Mouse (Mus musculus): ENCODE results near the gene Derl3.
"Not testable (repeated sequence)": the region's sequence is repeated elsewhere in the genome, so short reads cannot be mapped to it uniquely, and the experiment has no call there.

Derl3 gene

DNA sequence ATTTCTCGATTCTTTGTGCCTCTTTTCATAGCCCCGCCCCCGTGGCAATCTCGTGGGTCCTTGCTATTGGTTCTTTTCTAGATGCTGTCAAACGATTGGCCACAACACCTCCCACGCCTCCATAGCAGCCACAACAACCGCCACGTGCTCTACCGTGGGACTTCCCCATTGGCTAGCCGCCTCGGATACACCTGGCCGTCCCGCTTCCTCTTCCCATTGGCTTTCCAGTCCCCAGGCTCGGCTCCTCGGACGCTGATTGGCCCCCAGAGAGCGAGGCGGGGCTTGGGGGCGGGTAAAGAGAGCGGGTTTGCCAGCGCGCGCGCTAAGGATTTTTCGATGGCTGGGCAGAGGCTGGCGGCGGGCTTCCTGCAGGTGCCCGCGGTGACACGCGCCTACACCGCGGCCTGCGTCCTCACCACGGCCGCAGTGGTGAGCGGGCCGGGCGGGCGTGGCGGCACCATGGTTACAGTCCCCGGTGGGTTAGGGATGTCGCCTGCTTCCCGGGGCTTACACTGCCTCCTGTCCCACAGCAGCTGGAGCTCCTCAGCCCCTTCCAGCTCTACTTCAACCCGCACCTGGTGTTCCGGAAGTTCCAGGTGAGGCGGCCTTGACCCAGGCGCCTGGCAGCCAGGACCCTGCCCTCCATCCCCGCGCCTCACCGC lies at the start of gene Derl3:
Gene Derl3, plus strand, starts transcription at position 325 of the 662 bp plus-strand sequence.
- DNase-seq (ENCODE audit: extremely low spot score, low read depth, low spot score): peak; percentile 94

DNA sequence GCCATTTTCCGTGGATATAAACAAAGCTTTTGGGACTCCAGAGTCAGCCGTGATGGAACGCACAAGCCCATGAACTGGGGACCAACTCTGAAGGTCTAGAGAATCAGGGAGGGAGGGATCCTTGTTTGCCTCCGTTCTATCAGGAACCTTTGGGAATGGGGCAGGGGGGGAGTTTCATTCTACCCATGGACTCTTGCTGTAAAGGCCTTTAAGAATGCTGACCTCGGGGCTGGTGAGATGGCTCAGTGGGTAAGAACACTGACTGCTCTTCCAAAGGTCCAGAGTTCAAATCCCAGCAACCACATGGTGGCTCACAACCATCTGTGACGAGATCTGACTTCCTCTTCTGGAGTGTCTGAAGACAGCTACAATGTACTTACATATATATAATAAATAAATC lies 49.3 kb upstream of the Derl3 start:
- DNase-seq (ENCODE audit: extremely low spot score, low read depth, low spot score): not testable (repeated sequence)

DNA sequence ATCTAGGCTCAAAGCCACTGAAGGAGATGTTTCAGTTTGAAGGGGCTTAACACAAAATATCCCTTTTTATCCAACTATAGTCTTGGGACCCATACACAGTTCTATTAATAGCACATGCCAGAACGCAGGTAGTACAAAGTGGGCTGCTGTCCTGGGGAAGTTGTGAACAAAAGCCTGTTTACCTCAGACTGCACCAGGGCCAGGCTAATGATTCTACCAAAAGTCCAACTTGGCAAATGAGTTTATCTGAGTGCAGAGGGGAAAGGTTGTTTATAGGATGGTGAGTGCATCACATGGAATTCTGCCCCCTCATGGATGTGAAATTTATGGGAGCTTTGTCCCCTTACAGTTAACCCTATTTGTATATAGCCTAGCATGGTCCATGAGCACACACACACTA lies 48.4 kb upstream of the Derl3 start:
- DNase-seq (ENCODE audit: extremely low spot score, low read depth, low spot score): no peak

DNA sequence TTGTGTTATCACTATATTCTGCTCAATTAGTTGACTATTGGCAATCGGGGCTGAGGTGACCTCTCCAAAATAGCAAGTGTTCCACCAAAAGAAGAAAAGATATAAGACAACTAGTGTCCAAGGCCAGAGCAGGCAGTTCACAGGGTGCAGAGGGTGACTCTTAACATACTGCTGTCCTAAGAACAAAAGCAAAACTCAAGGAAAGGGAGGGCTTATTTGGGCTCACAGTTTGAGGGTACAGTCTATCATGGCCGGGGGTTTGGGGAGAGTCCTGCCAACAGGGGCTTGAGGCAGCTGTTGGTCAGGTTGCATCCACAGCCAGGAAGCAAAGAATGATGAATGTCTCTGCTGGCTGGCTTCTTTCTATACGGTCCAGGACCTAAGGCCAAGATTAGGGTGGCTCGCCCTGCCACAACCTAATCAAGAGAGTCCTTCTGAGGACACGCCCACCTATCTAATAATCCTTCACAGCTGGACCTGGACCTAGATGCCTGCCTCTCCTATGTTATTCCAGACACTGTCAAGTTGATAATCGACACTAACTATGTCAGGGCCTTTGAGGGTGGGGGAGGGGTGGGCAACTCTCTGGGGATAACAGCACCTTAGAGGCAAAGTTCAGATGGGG lies 47.8 kb upstream of the Derl3 start:
- DNase-seq (ENCODE audit: extremely low spot score, low read depth, low spot score): no peak

DNA sequence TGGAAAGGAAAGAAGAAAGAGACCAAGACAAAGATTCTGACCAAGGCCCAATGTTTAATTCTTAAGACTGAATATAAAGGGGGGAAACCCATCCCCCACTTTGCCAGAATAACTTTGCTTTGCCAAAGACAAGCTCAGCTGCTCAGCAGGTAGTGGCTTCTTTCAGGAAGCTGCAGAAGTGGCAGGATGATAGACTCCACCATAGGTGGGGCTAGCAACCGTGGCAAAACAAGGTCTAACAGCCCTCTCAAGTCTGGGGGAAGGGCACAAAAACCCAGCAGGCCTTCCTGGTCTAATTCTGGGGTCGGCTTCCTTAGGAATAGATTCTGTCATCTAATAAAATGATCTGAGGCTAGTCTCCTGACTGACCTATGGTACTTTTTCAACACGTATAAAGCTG lies 44.8 kb upstream of the Derl3 start:
- DNase-seq (ENCODE audit: extremely low spot score, low read depth, low spot score): no peak

DNA sequence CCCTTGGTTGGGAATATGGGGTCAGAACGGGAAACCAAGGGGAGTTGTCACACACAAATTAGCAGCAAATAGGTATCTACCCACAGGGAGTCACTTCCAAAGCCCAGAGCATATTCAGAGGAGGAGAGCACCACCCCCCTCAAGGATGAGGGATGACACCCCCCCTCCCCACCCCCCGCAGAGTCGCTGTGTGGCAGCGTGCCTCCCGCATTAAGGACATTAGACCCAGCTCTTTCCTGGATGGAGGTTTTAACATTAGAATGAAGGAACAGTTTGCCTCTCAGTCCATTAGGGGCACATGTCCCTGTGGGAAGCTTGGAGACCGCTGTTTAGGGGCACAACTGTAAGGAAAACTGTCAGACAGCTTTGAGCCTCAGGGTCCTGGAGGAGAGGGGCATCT lies 42.1 kb upstream of the Derl3 start:
- DNase-seq (ENCODE audit: extremely low spot score, low read depth, low spot score): no peak

DNA sequence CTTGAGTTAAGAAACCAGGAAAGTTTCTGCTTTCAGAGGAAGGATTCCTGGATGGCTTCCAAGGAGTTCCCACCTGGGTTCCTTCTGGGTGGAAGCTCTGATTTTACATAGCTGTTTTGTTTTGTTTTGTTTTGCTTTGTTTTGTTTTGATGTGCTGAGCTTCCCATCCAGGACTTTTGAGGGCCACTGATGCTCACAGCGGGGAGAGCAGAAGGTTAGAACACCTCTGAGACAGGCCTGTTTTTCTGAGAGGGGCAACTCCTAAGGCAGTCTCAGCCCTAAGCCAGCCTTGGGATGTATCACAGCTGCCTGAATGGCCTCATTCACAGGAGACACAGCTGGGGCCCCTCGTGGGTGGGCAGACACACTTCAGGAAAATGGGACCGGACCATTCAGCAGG lies 41.5 kb upstream of the Derl3 start:
- no peak for DNase-seq (ENCODE audit: extremely low spot score, low read depth, low spot score)

DNA sequence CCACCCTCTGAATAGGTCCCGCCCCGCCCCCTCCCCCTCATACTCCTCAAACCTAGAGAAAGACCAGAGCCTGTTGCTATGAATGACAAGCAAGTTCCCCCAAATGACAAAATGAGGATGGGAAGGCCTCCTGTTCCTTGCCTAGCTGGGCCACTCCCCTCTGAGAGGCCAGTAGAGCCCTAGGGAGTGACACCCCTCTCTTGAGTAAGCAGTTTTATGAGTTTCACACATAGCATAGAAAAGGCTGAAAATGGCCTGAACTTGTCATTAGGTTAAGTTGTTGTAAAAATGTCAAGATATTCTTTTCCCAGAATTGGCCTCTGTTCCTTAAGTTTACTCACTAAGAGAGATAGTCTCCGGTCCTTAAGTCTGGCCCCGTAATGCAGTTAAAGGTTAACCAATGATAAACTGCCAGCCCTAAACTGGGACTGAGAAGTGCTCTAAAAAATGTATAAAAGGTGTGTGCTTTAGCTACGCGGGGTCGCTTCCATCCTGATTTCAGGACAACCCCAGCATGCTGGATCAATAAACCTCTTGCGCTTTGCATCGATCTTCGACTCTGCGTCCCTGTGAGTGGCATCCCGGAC lies 40.6 kb upstream of the Derl3 start:
- DNase-seq (ENCODE audit: extremely low spot score, low read depth, low spot score): no peak

DNA sequence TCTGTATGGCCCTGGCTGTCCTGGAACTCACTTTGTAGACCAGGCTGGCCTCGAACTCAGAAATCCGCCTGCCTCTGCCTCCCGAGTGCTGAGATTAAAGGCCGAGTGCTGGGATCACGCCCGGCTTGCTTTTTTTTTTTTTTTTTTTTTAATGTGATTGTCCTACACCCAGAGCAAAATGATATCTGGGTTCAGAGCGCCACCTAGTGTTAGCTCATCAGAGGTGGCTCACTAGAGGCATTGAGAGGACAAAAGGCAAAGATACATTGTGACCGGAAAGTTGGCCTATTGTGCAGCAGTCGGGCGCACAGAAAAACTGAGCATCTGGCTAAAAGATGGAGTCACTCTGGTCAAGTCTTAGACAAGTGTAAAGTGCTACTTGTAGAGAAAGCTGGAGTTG lies 39.8 kb upstream of the Derl3 start:
- no peak for DNase-seq (ENCODE audit: extremely low spot score, low read depth, low spot score)

DNA sequence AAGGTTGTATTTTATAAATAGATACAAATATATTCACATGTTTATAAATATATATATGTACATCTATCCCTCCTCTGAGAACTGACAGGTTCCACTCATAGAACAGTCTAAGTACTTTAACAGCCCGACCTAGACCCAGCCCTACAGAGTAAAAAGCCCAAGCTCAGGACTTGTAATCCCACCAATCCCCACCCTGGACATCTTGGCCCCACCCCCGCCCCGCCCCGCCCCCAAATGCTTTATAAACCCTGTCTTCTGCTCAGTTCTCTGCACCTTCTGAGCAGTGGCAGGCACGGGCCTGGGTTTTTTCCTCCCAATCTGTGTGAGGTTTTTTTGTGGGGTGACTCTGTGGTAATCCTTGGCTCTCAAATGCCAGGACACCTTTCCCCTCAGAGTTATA lies 39.1 kb upstream of the Derl3 start:
- DNase-seq (ENCODE audit: extremely low spot score, low read depth, low spot score): no peak

DNA sequence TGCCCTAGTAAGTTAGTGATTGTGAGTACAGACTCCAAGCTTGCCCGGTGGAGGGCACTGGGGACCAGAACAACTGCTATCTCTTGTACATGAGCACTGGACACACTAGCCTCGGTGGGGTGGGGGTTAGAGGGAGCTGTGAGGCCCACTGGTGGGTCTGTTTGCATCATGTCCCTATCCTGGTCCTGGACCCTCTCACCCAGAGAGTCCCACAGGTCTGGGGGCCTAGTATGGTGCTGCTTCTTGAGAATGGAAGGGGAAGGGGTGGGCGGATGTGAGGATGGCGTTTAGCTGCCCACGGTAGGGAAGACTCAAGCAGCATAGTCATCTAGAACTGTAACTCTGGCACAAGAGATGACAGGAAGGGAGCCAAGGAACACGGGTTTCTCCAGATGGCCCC lies 38.4 kb upstream of the Derl3 start:
- DNase-seq (ENCODE audit: extremely low spot score, low read depth, low spot score): no peak

DNA sequence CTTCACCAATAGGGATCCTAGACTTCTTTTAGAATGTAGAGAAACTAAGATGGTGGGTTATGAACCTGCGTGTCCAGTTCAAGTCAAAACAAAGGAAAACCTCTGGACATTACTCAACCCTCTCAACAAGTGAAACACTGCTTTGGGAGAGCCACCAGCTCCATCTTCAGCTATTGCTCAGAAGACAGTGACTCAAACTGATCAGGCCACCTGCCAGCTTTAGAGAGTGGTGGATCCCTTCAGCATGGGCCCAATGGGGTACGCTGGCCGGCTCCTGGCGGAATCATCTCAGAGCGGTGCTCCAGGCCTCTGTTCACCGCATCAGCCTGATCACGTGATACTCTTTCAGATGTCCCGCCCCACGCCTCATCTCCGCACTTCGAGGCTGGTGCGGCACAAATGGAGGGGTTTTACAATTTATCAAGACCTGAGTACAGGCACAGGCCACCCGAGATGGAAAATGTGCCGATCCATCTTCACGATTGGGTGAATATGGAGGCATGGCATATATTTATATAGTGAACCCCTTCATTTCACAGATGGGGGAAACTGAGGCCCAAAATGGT lies 37.7 kb upstream of the Derl3 start:
- no peak for DNase-seq (ENCODE audit: extremely low spot score, low read depth, low spot score)

DNA sequence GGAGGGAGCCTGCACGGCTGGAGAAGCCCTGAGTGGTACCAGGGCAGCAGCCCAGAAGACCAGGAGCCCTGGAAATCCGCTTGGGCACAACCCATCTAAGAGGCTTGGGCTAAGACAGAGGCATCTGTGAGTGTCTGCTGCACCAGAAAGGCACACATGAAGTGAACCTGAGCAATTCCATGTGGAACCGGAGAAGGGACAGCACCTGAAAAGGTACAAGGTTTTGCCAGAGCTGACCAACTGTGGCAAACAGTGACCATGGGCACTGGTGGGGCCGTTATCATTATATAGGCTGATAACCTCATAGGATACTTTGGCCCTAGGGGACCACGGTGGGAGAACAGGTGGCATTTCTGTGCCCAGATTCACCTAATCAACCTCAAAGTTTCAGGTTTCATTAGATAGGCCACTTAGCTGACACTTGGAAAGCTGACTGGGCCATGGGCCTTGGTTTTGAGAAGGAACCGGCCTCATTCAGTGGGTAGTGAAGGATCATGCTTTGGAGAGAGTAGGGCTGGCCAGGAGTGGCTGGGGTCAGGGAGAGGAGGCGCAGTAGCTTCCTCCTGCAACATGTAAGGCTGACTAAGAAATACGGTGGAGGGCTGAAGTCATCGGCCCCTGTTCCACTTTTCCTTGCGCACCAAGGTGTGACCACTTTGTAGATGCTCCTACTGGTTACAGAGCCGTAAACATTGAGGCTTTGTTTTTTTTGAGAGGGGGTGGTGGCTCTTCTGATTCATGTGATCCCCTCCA lies 36.9 kb upstream of the Derl3 start:
- no peak for DNase-seq (ENCODE audit: extremely low spot score, low read depth, low spot score)

DNA sequence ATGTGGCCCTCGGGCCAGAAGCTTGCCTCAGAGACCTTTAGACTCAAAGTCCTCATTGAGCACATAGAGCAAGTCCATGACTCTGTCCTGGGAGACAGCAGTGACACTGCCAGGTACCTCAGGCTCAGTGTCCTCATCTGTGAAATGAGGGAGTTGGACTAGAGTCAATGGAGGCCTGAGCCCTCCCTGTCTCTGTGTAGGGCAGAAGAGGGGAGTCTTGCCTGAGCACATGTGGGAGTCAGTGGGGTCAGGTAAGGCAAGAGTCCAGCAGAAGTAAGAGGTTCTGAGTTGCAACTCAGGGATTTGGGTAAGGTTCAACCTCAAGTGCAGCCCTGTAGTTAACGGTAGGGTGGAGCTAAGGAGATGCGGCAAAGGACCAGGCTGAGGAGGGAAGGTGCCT lies 36.2 kb upstream of the Derl3 start:
- DNase-seq (ENCODE audit: extremely low spot score, low read depth, low spot score): no peak

DNA sequence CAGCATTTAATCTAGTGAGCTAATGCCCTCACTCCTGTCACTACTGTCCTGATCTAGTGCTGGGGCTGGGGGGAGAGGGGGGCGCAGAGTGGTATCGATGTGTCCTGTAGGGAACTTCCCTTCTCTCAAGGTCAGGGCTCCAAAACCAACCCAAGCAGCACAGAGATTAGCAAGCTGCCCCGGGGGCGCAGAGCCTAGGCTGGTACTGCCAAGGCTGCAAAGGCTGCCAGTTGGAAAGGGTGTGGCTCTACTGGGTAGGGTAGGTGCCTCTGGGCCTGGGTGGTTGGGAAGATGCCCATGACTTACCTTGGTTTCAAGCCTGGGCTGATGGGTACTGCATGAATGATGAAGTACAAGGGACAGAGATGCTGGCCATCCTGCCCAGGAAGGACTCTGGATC lies 35.6 kb upstream of the Derl3 start:
- no peak for DNase-seq (ENCODE audit: extremely low spot score, low read depth, low spot score)

DNA sequence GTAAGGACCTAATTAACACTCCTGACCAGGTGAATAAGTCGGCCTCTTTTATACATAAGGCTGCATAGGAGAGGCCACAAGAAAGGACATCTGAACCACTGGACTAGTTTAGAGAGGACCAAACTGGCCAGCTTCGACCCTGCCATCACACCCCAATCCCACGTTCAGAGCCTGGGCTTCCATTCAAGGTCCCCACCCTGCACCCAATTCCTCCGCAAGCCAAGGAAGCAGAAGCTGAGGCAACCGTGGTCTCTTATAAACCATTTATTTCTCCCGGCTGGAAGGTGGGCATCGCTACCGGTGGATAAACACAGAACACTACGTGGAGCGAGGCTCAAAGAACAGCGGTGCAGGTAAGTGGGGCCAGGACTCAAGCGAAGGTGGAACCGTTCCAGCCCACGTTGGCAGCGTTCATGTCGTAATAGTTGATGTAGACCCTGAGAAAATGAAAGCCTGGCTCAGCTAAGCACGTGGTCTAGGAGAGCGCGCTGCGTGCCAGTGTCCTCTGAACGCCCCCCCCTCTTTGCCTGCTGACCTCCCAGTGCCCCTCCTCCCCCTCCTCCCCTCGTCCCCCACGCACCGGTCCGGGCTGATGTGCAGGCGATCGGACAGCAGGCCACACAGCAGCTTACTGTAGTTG lies 34.0 kb upstream of the Derl3 start:
- no peak for DNase-seq (ENCODE audit: extremely low spot score, low read depth, low spot score)

DNA sequence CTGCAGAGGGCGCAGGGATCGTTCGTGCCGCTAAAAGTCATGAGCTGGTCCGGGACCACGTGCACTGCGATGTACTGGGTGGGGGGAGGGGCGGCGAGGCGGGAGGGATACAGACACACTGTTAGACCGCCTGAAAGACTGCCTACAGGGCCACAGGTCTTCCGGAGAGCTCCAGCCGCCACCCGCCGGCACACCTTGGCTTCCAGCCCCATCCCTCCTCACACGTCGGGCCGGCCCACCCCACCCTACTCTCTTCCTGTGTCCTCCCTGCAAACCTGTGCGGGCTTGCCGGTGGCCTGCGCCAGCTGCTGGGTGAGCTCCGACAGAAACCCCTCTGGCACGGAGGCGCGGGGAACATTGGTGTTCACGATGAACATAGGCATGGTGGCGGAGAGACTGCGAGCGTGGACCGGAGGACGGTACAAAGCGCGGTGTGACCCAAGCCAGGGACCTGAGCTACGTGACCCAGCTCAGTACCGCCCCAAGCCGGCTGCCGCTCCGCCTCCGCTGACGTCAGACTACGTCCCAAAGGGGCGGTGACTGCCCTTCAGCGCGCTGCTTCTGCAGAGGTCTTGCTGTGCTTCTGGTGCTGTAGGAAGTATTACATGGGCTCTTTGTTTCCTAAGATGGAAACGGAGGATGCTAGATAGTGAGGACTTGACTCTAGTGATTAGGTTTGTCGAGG lies 33.3 kb upstream of the Derl3 start, which contains the start of gene Mif:
Gene Mif, minus strand, starts transcription at position 455 of the 685 bp plus-strand sequence.
- not testable (repeated sequence) for DNase-seq (ENCODE audit: extremely low spot score, low read depth, low spot score)

DNA sequence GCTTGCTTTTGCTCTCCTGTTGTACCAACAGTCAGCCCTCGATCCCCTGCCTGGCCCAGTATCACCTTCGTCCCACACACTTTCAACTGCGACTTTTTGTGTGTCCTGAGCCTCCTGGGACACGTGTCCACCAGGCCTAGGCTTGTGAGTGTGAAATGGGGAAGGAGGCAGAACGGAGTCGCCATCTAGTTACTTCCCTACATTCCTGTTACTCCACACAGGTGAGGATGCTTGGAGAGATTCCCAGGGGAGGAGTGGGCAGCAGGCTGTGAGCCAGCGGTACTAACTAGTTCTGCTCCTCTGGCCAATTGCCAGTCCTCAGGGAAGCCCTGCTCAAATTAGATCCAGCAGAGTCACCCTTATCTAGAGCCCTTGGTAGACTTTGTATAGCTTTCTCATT lies 32.5 kb upstream of the Derl3 start:
- no peak for DNase-seq (ENCODE audit: extremely low spot score, low read depth, low spot score)

DNA sequence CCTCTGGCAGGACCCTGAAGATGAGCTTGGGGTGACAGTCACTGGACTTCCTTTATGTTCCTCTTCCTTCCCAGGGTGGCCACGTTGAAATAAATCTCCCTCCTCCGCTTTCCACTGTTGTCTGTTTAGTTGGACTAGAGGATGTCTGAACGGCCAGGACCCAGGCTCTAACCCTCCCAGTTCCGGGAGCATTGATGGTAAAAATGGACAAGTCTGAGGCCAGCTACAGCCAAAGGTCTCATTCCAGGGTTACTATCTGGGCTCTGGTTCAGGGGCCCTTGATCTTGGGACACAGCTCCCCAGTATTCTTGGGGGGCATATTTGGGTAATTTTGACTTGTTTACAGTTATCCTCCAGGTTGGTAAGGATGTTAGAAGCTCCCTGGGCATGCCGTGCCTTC lies 31.6 kb upstream of the Derl3 start:
- no peak for DNase-seq (ENCODE audit: extremely low spot score, low read depth, low spot score)
